Mouse (Mus musculus) neural tube, embryonic 12.5 days (tissue): ENCODE measurements around the gene Diras1. TPM values are rescaled to one million over a fixed set of nuclear protein-coding genes. Genes with fewer than 3 reads are reported as not detected.

Experiments used
- ATAC-seq: fragments of 200-750 bp; cut with Nextera tagmentation; 2 replicates; pipeline ENCODE4 v1.8.0; 2017; ENCODE audit warnings: low read depth, mild to moderate bottlenecking, moderate TSS enrichment, moderate library complexity; ENCODE audit not compliant: low FRiP score
- H3K27ac ChIP-seq: fragments of 300-500 bp; sonication (generic); 2 replicates; pipeline ENCODE4 v1.5.1; 2016
- H3K27me3 ChIP-seq: fragments of 300-500 bp; sonication (generic); replicated peaks from 2 replicates; pipeline ENCODE4 v1.6.1; 2016; ENCODE audit warnings: mild to moderate bottlenecking
- H3K36me3 ChIP-seq: fragments of 300-500 bp; sonication (generic); 2 replicates; pipeline ENCODE4 v1.6.1; 2016; ENCODE audit warnings: mild to moderate bottlenecking
- H3K4me1 ChIP-seq: fragments of 300-500 bp; sonication (generic); 2 replicates; pipeline ENCODE4 v1.6.1; 2016
- H3K4me2 ChIP-seq: fragments of 300-500 bp; sonication (generic); replicated peaks from 2 replicates; pipeline ENCODE4 v1.6.1; 2016; ENCODE audit warnings: mild to moderate bottlenecking
- H3K4me3 ChIP-seq: fragments of 300-500 bp; sonication (generic); 2 replicates; pipeline ENCODE4 v1.5.1; 2016
- H3K9ac ChIP-seq: fragments of 300-500 bp; sonication (generic); 2 replicates; pipeline ENCODE4 v1.6.1; 2016; ENCODE audit warnings: mild to moderate bottlenecking
- H3K9me3 ChIP-seq: fragments of 300-500 bp; sonication (generic); 2 replicates; pipeline ENCODE4 v1.6.1; 2016; ENCODE audit warnings: mild to moderate bottlenecking
- whole genome bisulfite sequencing: fragments of 180-500 bp; shearing (Covaris S2); methylation state at CpG from one replicate; pipeline ENCODE4 v1.1.7; 2016; 5-methylcytosine and 5-hydroxymethylcytosine counted together
- polyA plus RNA-seq: library from polyadenylated mRNA; unstranded; fragments of >200 nt; fragmentation: Nextera tagmentation; extraction: Ambion mirVana; gene quantifications from 2 replicates; pipeline ENCODE4 v1.2.1, GENCODE M21; 2016

Diras1 gene
- polyA plus RNA-seq, 1 experiment from 2014 or later, result 16.6 TPM

- Histone ChIP-seq H3K9ac (peak overlapping the region; percentile 64), H3K9me3 (no peaks in the 10 kb centered on the region), H3K4me1 (peaks cover 14% of the 10 kb centered on the region), H3K27ac (no peak overlapping the region), H3K4me2 (peak overlapping the region; percentile 71), H3K27me3 (peaks cover 44% of the 10 kb centered on the region), H3K36me3 (peaks cover 4% of the 10 kb centered on the region), H3K4me3 (peak overlapping the region; percentile 45)
- peak; percentile 53 for ATAC-seq
- WGBS, result 2% methylated on average over 41 of the region's 43 CpGs
Measured at GRCm38 (mm10) chr10:81025047-81025621, 328 bp downstream of the Diras1 start.

GRCm38 (mm10) chr10:81024346-81024937, 1.0 kb downstream of the Diras1 start:
- no peaks in the 10 kb centered on the region; the same call in 1 of the 2 replicates for H3K36me3 ChIP-seq
- peaks cover 44% of the 10 kb centered on the region for H3K27me3 ChIP-seq
- no peaks in the 10 kb centered on the region for H3K9me3 ChIP-seq
- peak overlapping the region; percentile 64 for H3K9ac ChIP-seq
- H3K4me1 ChIP-seq, result peaks cover 12% of the 10 kb centered on the region
- H3K27ac ChIP-seq, result no peak overlapping the region
- ATAC-seq, result no peak
- H3K4me2 ChIP-seq, result peak overlapping the region; percentile 71
- H3K4me3 ChIP-seq, result peak overlapping the region; percentile 45
- WGBS, result 75% methylated on average over 5 of the region's 5 CpGs

GRCm38 (mm10) chr10:81022744-81023143, 2.7 kb downstream of the Diras1 start:
- H3K27ac ChIP-seq, result no peak overlapping the region
- no peak overlapping the region for H3K4me3 ChIP-seq
- H3K36me3 ChIP-seq, result no peaks in the 10 kb centered on the region; the same call in 1 of the 2 replicates
- H3K4me2 ChIP-seq, result no peak overlapping the region
- no peak overlapping the region for H3K9ac ChIP-seq
- H3K27me3 ChIP-seq, result peaks cover 44% of the 10 kb centered on the region
- H3K4me1 ChIP-seq, result peaks cover 10% of the 10 kb centered on the region
- 64% methylated on average over 8 of the region's 8 CpGs for WGBS
- no peaks in the 10 kb centered on the region for H3K9me3 ChIP-seq
- ATAC-seq, result no peak

GRCm38 (mm10) chr10:81021547-81022110, 3.8 kb downstream of the Diras1 start:
- Histone ChIP-seq H3K27ac (no peak overlapping the region), H3K9me3 (no peaks in the 10 kb centered on the region), H3K4me3 (no peak overlapping the region), H3K27me3 (peaks cover 44% of the 10 kb centered on the region), H3K9ac (no peak overlapping the region), H3K4me2 (peak overlapping the region; percentile 27; the same call in 1 of the 2 replicates), H3K36me3 (no peaks in the 10 kb centered on the region; the same call in 1 of the 2 replicates), H3K4me1 (peaks cover 10% of the 10 kb centered on the region)
- WGBS, result 14% methylated on average over 26 of the region's 26 CpGs
- ATAC-seq, result no peak

GRCm38 (mm10) chr10:81020207-81020606, 5.3 kb downstream of the Diras1 start:
- Histone ChIP-seq H3K27ac (no peak overlapping the region), H3K36me3 (no peaks in the 10 kb centered on the region; the same call in 1 of the 2 replicates), H3K27me3 (peaks cover 36% of the 10 kb centered on the region), H3K9me3 (no peaks in the 10 kb centered on the region), H3K4me1 (peaks cover 7% of the 10 kb centered on the region), H3K4me3 (no peak overlapping the region), H3K4me2 (no peak overlapping the region), H3K9ac (0 out of 2 replicates have a peak overlapping the region, but pooled peaks have one; percentile 5)
- no peak for ATAC-seq
- WGBS, result 64% methylated on average over 2 of the region's 2 CpGs

- no peaks in the 10 kb centered on the region; the same call in 1 of the 2 replicates for H3K36me3 ChIP-seq
- peaks cover 31% of the 10 kb centered on the region for H3K27me3 ChIP-seq
- H3K4me2 ChIP-seq, result no peak overlapping the region
- peaks cover 3% of the 10 kb centered on the region; the same call in 1 of the 2 replicates for H3K4me1 ChIP-seq
- no peaks in the 10 kb centered on the region for H3K9me3 ChIP-seq
- H3K27ac ChIP-seq, result no peak overlapping the region
- H3K9ac ChIP-seq, result peak overlapping the region; percentile 29; the same call in 1 of the 2 replicates
- H3K4me3 ChIP-seq, result no peak overlapping the region
- 79% methylated on average over 6 of the region's 6 CpGs for WGBS
- ATAC-seq, result no peak
Measured at GRCm38 (mm10) chr10:81019687-81020086, 5.8 kb downstream of the Diras1 start.

- Histone ChIP-seq H3K4me1 (0 out of 2 replicates have a peak, but pooled peaks cover 5% of the 10 kb centered on the region), H3K9me3 (no peaks in the 10 kb centered on the region), H3K9ac (no peak overlapping the region), H3K4me2 (no peak overlapping the region), H3K4me3 (no peak overlapping the region), H3K36me3 (no peaks in the 10 kb centered on the region; the same call in 1 of the 2 replicates), H3K27me3 (peaks cover 19% of the 10 kb centered on the region), H3K27ac (no peak overlapping the region)
- ATAC-seq, result no peak
- WGBS, result 48% methylated on average over 10 of the region's 10 CpGs
Measured at GRCm38 (mm10) chr10:81018326-81018725, 7.1 kb downstream of the Diras1 start.

GRCm38 (mm10) chr10:81016645-81017044, 8.8 kb downstream of the Diras1 start:
- Histone ChIP-seq H3K4me3 (no peak overlapping the region), H3K4me1 (0 out of 2 replicates have a peak, but pooled peaks cover 5% of the 10 kb centered on the region), H3K27ac (no peak overlapping the region), H3K36me3 (no peaks in the 10 kb centered on the region), H3K9me3 (no peaks in the 10 kb centered on the region), H3K4me2 (no peak overlapping the region), H3K9ac (no peak overlapping the region), H3K27me3 (peaks cover 7% of the 10 kb centered on the region; the same call in 1 of the 2 replicates)
- WGBS, result 9% methylated on average over 7 of the region's 7 CpGs
- ATAC-seq, result no peak

- Histone ChIP-seq H3K4me2 (no peak overlapping the region), H3K9ac (no peak overlapping the region), H3K9me3 (no peaks in the 10 kb centered on the region), H3K36me3 (no peaks in the 10 kb centered on the region), H3K27ac (no peak overlapping the region), H3K4me1 (0 out of 2 replicates have a peak, but pooled peaks cover 5% of the 10 kb centered on the region), H3K27me3 (no peaks in the 10 kb centered on the region), H3K4me3 (no peak overlapping the region)
- WGBS, result 90% methylated on average over 2 of the region's 2 CpGs
- ATAC-seq, result no peak
Measured at GRCm38 (mm10) chr10:81015666-81016065, 9.8 kb downstream of the Diras1 start.

GRCm38 (mm10) chr10:81014393-81015384, 10.8 kb downstream of the Diras1 start, which contains the start of gene Gng7:
TSS of gene Gng7 (minus strand) at chr10:81014945.
- H3K27ac ChIP-seq, result no peak within 1 kb of the TSS
- no peaks in the 10 kb centered on the region for H3K36me3 ChIP-seq
- H3K4me2 ChIP-seq, result peak within 1 kb of the TSS; percentile 62
- H3K4me1 ChIP-seq, result 0 out of 2 replicates have a peak, but pooled peaks cover 5% of the 10 kb centered on the region
- no peaks in the 10 kb centered on the region for H3K27me3 ChIP-seq
- H3K9me3 ChIP-seq, result no peaks in the 10 kb centered on the region
- H3K4me3 ChIP-seq, result peak within 1 kb of the TSS; percentile 33
- peak within 1 kb of the TSS; percentile 55; the same call in 1 of the 2 replicates for H3K9ac ChIP-seq
- WGBS, result 11% methylated on average over 31 of the region's 31 CpGs
- peak; percentile 93 for ATAC-seq

GRCm38 (mm10) chr10:81010851-81011250, 14.6 kb downstream of the Diras1 start:
- Histone ChIP-seq H3K4me2 (no peak overlapping the region), H3K9ac (no peak overlapping the region), H3K27me3 (no peaks in the 10 kb centered on the region), H3K4me3 (no peak overlapping the region), H3K36me3 (no peaks in the 10 kb centered on the region), H3K4me1 (0 out of 2 replicates have a peak, but pooled peaks cover 5% of the 10 kb centered on the region), H3K9me3 (no peaks in the 10 kb centered on the region), H3K27ac (no peak overlapping the region)
- no peak for ATAC-seq
- 78% methylated on average over 6 of the region's 6 CpGs for WGBS
